Mouse (Mus musculus): Measurements from ENCODE around the gene Atxn3. TPM values are rescaled to one million over a fixed set of nuclear protein-coding genes. Genes with fewer than 3 reads are reported as not detected.

Atxn3 gene
- 14.5 and 15.9 TPM in 2 replicates for polyA plus RNA-seq (2014; fragmentation: Nextera tagmentation; extraction: Ambion mirVana)

DNA sequence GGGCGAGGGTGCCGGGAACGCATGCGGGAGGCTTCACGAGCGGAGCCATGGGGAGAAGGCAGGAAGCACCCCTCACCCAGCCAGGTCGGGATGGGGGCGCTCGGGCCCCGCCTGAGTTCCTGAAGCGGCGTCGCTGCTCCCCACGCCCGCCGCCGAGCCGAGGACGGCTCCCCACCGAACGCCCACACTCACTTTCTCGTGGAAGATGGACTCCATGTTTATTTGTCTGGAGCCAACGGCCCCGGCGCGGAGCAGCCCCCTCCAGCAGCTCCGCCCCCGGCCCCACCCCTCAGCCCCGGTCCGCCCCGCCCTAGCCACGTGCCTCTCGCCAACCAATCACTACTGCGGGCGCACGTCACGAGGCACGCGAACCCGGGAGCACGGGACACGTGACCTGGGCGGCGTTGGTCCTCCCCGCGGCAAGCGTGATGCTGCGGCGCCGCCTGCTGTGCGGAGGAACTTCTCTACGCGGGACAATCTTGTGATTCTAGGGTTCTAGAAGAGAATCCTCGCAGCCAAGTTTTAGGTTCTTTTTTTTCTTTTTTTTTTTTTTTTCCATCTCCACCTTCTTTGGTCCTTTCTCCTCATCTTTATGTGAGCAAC is at the start of gene Atxn3:
Gene Atxn3, minus strand, starts transcription at position 305 of the 603 bp plus-strand sequence.
- H3K4me2 ChIP-seq, result peak within 1 kb of the TSS; percentile 60
- peak; percentile 74 for TF ChIP-seq CTCF (IDR thresholded peaks at IDR 0.05; ENCODE audit: low read depth)
- no peaks in the 10 kb centered on the region for H3K36me3 ChIP-seq (ENCODE audit: insufficient read depth)
- 1% methylated on average over 53 of the region's 54 CpGs for WGBS
- DNase-seq (peak; percentile 98), ATAC-seq (ENCODE audit: insufficient read depth) (peak; percentile 98)
- peaks cover 3% of the 10 kb centered on the region; the same call in 1 of the 2 replicates for H3K4me1 ChIP-seq (ENCODE audit: insufficient read depth)
- H3K27me3 ChIP-seq (ENCODE audit: insufficient read depth, low read length), result no peaks in the 10 kb centered on the region
- no peaks in the 10 kb centered on the region for H3K9me3 ChIP-seq (ENCODE audit: low read depth, low read length)
- H3K27ac ChIP-seq (ENCODE audit: low read depth), result peak within 1 kb of the TSS; percentile 75
- peak within 1 kb of the TSS; percentile 89 for H3K4me3 ChIP-seq (ENCODE audit: low read depth, low read length)
- peak within 1 kb of the TSS; percentile 83 for H3K9ac ChIP-seq

DNA sequence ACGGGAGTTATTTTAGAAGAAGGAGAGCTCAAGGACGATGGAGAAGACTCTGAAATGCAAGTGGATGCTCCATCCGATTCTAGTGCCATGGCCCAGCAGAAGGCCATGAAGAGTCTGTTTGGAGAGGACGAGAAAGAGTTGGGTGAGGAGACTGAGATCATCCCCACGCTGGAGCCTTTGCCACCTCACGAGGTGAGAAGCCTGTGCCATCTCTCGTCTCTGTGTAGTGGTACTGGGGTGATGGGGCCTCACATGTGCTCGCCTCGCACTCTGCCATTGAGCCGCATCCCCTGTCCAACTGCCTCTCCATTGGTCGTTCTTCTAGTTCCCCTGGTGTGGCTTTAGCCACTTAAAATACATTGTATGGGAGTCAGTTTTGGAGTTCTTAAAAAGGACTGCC is 42.7 kb upstream of the Atxn3 start:
- no peak overlapping the region for H3K4me3 ChIP-seq (ENCODE audit: low read depth, low read length)
- H3K4me2 ChIP-seq, result no peak overlapping the region
- TF ChIP-seq CTCF (IDR thresholded peaks at IDR 0.05; ENCODE audit: low read depth), result no peak
- no peak overlapping the region for H3K27ac ChIP-seq (ENCODE audit: low read depth)
- no peaks in the 10 kb centered on the region for H3K27me3 ChIP-seq (ENCODE audit: insufficient read depth, low read length)
- DNase-seq (no peak), ATAC-seq (ENCODE audit: insufficient read depth) (no peak)
- no peak overlapping the region for H3K9ac ChIP-seq
- H3K4me1 ChIP-seq (ENCODE audit: insufficient read depth), result no peaks in the 10 kb centered on the region
- H3K36me3 ChIP-seq (ENCODE audit: insufficient read depth), result peaks cover 90% of the 10 kb centered on the region
- no peaks in the 10 kb centered on the region for H3K9me3 ChIP-seq (ENCODE audit: low read depth, low read length)
- WGBS, result 91% methylated on average over 11 of the region's 11 CpGs

DNA sequence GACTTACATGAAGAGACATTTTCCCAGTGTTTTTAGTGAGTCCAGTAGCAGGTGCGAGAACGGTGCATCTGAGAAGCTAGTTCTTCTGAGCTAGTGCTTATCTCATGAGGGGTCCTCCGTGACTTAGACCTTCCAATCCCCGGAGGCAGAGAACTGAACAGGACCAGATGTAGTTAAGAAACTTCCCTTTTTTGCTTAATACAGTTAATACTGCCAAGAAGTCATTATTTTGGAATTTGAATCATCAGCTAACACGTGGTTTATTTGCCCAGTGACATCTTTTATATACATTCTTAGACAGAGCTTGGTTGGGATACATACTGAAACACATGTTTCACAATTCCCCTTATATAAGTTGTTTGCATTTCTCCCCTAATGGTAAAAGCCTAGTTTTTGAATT is 40.9 kb upstream of the Atxn3 start:
- 76% methylated on average over 5 of the region's 5 CpGs for WGBS
- no peak for DNase-seq
- Histone ChIP-seq H3K27me3 (ENCODE audit: insufficient read depth, low read length) (no peaks in the 10 kb centered on the region), H3K4me3 (ENCODE audit: low read depth, low read length) (no peak overlapping the region), H3K9ac (no peak overlapping the region), H3K4me1 (ENCODE audit: insufficient read depth) (no peaks in the 10 kb centered on the region), H3K4me2 (no peak overlapping the region), H3K36me3 (ENCODE audit: insufficient read depth) (peaks cover 85% of the 10 kb centered on the region), H3K9me3 (ENCODE audit: low read depth, low read length) (no peaks in the 10 kb centered on the region), H3K27ac (ENCODE audit: low read depth) (no peak overlapping the region)
- no peak for ATAC-seq (ENCODE audit: insufficient read depth)
- TF ChIP-seq CTCF (IDR thresholded peaks at IDR 0.05; ENCODE audit: low read depth), result no peak

DNA sequence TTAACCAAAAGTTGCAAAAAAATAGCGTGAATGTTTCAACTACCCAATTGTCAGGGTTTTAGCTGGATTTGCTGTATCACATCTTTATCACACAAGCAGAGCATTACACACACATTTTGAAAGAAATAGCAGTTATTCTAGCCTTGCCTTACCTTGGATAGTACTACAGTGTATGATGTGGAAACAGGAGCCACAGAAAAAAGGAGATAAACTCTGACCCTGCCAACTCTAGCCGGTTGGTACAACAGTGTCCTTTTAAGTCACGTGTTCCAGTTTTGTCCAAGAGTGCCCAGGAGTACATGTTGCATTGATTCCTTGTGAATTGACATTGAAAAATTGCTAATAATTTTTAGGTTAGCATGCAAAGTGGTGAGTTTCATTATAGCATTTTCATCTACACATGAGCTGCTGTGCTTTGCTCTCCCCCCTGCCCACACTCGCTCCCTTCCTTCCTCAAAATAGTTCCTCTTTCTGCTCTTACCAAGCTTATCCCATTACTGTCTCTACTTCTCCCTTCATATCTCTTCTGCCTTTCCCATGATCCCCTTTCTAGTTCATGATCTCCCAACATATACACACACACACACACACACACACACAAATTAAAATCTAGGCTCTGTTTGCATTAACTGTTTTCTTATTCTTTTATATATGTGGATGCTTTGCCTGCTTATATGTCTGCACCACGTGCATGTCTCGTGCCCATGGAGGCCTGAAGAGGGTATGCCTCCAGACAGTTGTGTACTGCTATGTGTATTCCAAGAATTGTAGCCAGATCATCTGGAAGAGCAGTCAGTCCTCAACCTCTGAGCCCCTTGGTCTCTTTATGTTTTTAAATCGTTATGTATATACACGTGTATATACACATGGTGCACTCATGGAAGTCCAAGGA is 36.8 kb upstream of the Atxn3 start:
- no peak for DNase-seq
- Histone ChIP-seq H3K9ac (no peak overlapping the region), H3K9me3 (ENCODE audit: low read depth, low read length) (no peaks in the 10 kb centered on the region), H3K27me3 (ENCODE audit: insufficient read depth, low read length) (no peaks in the 10 kb centered on the region), H3K36me3 (ENCODE audit: insufficient read depth) (peaks cover 82% of the 10 kb centered on the region), H3K4me3 (ENCODE audit: low read depth, low read length) (no peak overlapping the region), H3K4me2 (no peak overlapping the region), H3K27ac (ENCODE audit: low read depth) (no peak overlapping the region), H3K4me1 (ENCODE audit: insufficient read depth) (no peaks in the 10 kb centered on the region)
- 86% methylated on average over 8 of the region's 8 CpGs for WGBS
- TF ChIP-seq CTCF (IDR thresholded peaks at IDR 0.05; ENCODE audit: low read depth), result no peak
- ATAC-seq (ENCODE audit: insufficient read depth), result no peak

DNA sequence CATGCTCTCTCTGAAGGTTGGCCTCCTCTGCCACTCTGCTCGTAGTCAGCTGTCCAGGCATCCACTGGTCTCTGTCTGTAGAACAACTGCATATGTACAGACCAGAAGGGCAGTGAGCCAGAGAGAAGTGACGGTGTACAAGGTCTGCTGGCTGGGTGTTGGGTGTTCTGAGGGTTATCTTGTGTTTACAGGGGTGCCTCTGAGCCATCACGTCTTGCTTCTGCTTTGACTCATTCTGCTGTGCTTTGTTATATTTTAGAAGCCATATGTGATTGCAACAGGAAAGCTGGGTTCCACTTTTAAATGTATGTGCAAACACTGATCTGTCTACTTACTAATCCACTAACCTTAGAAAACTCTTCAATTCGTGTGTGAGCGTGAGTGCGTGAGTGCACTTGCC is 29.6 kb upstream of the Atxn3 start:
- DNase-seq, result no peak
- Histone ChIP-seq H3K9ac (no peak overlapping the region), H3K4me1 (ENCODE audit: insufficient read depth) (no peaks in the 10 kb centered on the region), H3K27me3 (ENCODE audit: insufficient read depth, low read length) (no peaks in the 10 kb centered on the region), H3K4me2 (no peak overlapping the region), H3K4me3 (ENCODE audit: low read depth, low read length) (no peak overlapping the region), H3K9me3 (ENCODE audit: low read depth, low read length) (no peaks in the 10 kb centered on the region), H3K36me3 (ENCODE audit: insufficient read depth) (peaks cover 89% of the 10 kb centered on the region), H3K27ac (ENCODE audit: low read depth) (no peak overlapping the region)
- 82% methylated on average over 6 of the region's 6 CpGs for WGBS
- no peak for ATAC-seq (ENCODE audit: insufficient read depth)
- TF ChIP-seq CTCF (IDR thresholded peaks at IDR 0.05; ENCODE audit: low read depth), result no peak

DNA sequence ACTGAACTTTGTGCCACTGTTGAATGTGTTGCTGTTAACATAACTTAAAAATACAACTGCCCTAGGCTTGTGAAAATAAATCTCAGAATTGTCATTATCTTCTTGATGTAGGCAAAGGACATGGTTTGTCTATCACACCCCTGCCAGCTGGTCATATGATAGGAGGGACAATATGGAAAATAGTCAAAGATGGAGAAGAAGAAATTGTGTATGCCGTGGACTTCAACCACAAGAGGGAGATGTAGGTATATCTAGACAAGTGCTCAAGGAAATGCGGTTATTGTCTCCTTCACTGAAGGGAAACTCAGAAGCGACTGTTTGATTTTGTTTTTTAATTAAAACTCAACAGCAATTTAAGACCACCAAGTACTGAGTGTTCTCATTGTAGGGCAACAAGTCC is 27.1 kb upstream of the Atxn3 start:
- Histone ChIP-seq H3K27me3 (ENCODE audit: insufficient read depth, low read length) (no peaks in the 10 kb centered on the region), H3K27ac (ENCODE audit: low read depth) (no peak overlapping the region), H3K4me1 (ENCODE audit: insufficient read depth) (no peaks in the 10 kb centered on the region), H3K9me3 (ENCODE audit: low read depth, low read length) (no peaks in the 10 kb centered on the region), H3K4me3 (ENCODE audit: low read depth, low read length) (no peak overlapping the region), H3K9ac (no peak overlapping the region), H3K36me3 (ENCODE audit: insufficient read depth) (peaks cover 78% of the 10 kb centered on the region), H3K4me2 (no peak overlapping the region)
- ATAC-seq (ENCODE audit: insufficient read depth) (no peak), DNase-seq (peak; percentile 79)
- WGBS, result 51% methylated on average over 3 of the region's 3 CpGs
- TF ChIP-seq CTCF (IDR thresholded peaks at IDR 0.05; ENCODE audit: low read depth), result peak; percentile 73

DNA sequence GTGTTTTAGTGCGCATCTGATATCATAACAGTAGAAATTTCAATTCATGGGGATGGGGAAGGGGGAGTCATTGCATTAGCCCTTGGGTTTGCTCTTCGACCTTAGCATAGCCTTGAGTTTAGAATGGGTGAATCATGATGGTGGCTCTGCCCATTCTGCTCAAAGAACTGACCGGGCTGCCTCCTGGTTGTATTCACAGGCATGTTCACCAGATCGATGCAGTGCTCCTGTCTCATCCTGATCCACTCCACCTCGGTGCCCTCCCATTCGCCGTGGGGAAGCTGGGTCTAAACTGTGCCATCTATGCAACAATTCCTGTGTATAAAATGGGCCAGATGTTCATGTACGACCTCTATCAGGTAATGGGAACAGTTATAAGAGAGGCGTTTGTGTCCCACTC is 24.9 kb upstream of the Atxn3 start:
- WGBS, result 89% methylated on average over 9 of the region's 9 CpGs
- no peak for TF ChIP-seq CTCF (IDR thresholded peaks at IDR 0.05; ENCODE audit: low read depth)
- H3K36me3 ChIP-seq (ENCODE audit: insufficient read depth), result peaks cover 60% of the 10 kb centered on the region

More for the DNA sequence above, 24.9 kb upstream of the Atxn3 start:
- no peak overlapping the region for H3K9ac ChIP-seq
- DNase-seq, result no peak
- H3K4me1 ChIP-seq (ENCODE audit: insufficient read depth), result no peaks in the 10 kb centered on the region
- H3K9me3 ChIP-seq (ENCODE audit: low read depth, low read length), result no peaks in the 10 kb centered on the region
- no peaks in the 10 kb centered on the region for H3K27me3 ChIP-seq (ENCODE audit: insufficient read depth, low read length)
- H3K27ac ChIP-seq (ENCODE audit: low read depth), result no peak overlapping the region
- H3K4me2 ChIP-seq, result no peak overlapping the region
- no peak for ATAC-seq (ENCODE audit: insufficient read depth)
- no peak overlapping the region for H3K4me3 ChIP-seq (ENCODE audit: low read depth, low read length)
